Mouse (Mus musculus): ENCODE results near the gene Mnx1. TPM values are rescaled to one million over a fixed set of nuclear protein-coding genes. Genes with fewer than 3 reads are reported as not detected.
A peak's percentile ranks its signal among the peaks of the same experiment; 100 is the strongest.
"Not testable (repeated sequence)": the region's sequence is repeated elsewhere in the genome, so short reads cannot be mapped to it uniquely, and the experiment has no call there.

The Mnx1 gene
- polyA plus RNA-seq, 1 experiment from 2014 or later = 0.08 TPM

GRCm38 (mm10) chr5:29468351-29469065 lies 9.8 kb downstream of the Mnx1 start:
- peaks cover 12% of the 10 kb centered on the region; the same call in 1 of the 2 replicates for H3K4me1 ChIP-seq (replicated peaks)
- H3K27me3 ChIP-seq (replicated peaks) = peaks cover 85% of the 10 kb centered on the region
- no peaks in the 10 kb centered on the region for H3K36me3 ChIP-seq
- no peaks in the 10 kb centered on the region for H3K9me3 ChIP-seq (replicated peaks)
- H3K27ac ChIP-seq (ENCODE audit: poor library complexity, severe bottlenecking) = no peak overlapping the region
- peak overlapping the region; percentile 94 for H3K4me2 ChIP-seq
- peak overlapping the region; percentile 57 for H3K4me3 ChIP-seq
- peak overlapping the region; percentile 62 for H3K9ac ChIP-seq
- no peak for ATAC-seq (ENCODE audit: insufficient number of reproducible peaks, low FRiP score)
- 3% methylated on average over 17 of the region's 17 CpGs for WGBS

GRCm38 (mm10) chr5:29467489-29468350 lies 10.6 kb downstream of the Mnx1 start:
- Histone ChIP-seq H3K27me3 (replicated peaks) (peaks cover 79% of the 10 kb centered on the region), H3K9ac (peak overlapping the region; percentile 62), H3K36me3 (no peaks in the 10 kb centered on the region), H3K27ac (ENCODE audit: poor library complexity, severe bottlenecking) (no peak overlapping the region), H3K4me3 (peak overlapping the region; percentile 57), H3K9me3 (replicated peaks) (no peaks in the 10 kb centered on the region), H3K4me2 (peak overlapping the region; percentile 94), H3K4me1 (replicated peaks) (peaks cover 12% of the 10 kb centered on the region; the same call in 1 of the 2 replicates)
- peak; percentile 45 for ATAC-seq (ENCODE audit: insufficient number of reproducible peaks, low FRiP score)
- 3% methylated on average over 67 of the region's 67 CpGs for WGBS

DNA sequence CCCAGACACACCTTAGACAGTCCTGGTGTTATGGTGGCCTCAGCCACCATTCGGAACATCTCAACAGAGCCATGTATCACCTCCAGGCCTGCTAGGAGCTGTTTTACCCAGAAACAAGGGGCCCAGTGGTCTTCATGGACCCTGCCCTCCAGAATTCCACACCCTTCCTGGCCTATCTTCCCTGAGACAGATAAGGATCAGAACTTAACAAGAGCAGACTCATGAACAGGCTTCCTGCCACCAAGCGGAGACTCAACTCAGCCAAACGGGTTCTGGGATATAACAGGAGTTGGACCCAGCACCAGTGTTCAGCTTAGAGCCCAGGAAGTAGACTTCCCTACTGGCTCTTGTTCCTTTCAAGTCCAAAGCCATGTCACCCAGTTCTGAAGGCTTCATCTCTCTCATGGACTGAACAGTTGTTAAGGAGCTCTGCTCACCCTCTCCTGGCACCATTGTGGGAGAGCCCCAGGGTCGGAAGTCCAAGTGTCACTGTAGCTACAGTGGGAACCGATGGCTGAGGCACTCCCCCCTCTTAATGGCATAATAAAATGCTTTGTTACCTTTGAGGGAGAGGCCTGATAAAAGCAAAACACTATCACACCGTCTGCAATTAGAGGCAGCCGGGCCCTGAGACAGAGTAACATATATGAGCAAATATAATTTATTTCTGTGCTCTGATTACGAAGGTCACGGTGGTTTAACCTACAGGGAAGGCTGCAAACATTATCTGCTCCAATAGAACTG lies 15.2 kb downstream of the Mnx1 start:
- ATAC-seq (ENCODE audit: insufficient number of reproducible peaks, low FRiP score) = no peak
- WGBS = 72% methylated on average over 9 of the region's 9 CpGs
- no peak overlapping the region for H3K4me3 ChIP-seq
- H3K9ac ChIP-seq = no peak overlapping the region
- H3K27ac ChIP-seq (ENCODE audit: poor library complexity, severe bottlenecking) = no peak overlapping the region
- peaks cover 35% of the 10 kb centered on the region for H3K27me3 ChIP-seq (replicated peaks)
- H3K4me1 ChIP-seq (replicated peaks) = peaks cover 7% of the 10 kb centered on the region; the same call in 1 of the 2 replicates
- no peaks in the 10 kb centered on the region for H3K9me3 ChIP-seq (replicated peaks)
- no peak overlapping the region for H3K4me2 ChIP-seq
- H3K36me3 ChIP-seq = peaks cover 11% of the 10 kb centered on the region

DNA sequence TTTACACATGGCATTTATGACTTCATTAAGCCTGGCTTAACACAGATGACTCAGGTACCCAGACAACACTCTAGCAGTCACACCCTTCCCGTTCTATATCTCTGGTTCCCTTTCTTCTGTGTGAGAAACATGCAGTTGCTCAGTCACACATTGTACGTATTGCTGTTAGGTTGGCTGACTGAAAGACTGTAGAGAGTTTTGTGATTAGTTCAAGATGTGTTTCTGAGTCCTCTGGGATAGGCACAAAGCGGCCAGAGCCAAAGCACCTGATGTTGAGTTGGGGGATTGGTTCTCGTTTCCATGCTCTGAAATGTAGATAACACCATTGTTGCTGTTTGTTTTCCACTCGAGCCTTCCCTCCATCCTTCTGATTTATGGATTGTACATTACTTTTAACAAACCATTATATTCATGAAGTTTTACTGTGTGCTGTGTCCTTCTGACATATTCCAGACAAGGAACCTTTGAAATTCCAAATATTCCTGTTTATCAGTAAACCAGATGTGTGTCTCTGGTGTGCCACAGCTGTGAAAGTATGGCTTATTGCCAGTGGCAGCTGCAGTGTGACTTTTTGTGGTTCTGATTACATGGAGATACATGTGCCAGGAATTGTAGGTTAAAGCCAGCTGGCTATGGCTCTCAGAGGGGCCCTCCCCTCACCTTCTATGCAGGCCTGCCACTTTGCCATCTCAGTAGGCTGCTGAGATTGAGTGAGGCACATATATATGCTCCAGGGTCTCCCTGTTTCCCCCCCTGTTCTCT lies 21.2 kb downstream of the Mnx1 start:
- no peak overlapping the region for H3K4me2 ChIP-seq
- H3K4me1 ChIP-seq (replicated peaks) = peaks cover 4% of the 10 kb centered on the region
- peaks cover 53% of the 10 kb centered on the region for H3K36me3 ChIP-seq
- no peak overlapping the region for H3K4me3 ChIP-seq
- no peak overlapping the region for H3K9ac ChIP-seq
- no peak overlapping the region for H3K27ac ChIP-seq (ENCODE audit: poor library complexity, severe bottlenecking)
- H3K27me3 ChIP-seq (replicated peaks) = no peaks in the 10 kb centered on the region
- H3K9me3 ChIP-seq (replicated peaks) = no peaks in the 10 kb centered on the region
- WGBS = 58% methylated on average over 5 of the region's 5 CpGs
- no peak for ATAC-seq (ENCODE audit: insufficient number of reproducible peaks, low FRiP score)

GRCm38 (mm10) chr5:29452352-29452751 lies 25.9 kb downstream of the Mnx1 start:
- H3K27ac ChIP-seq (ENCODE audit: poor library complexity, severe bottlenecking) = no peak overlapping the region
- H3K27me3 ChIP-seq (replicated peaks) = no peaks in the 10 kb centered on the region
- no peaks in the 10 kb centered on the region for H3K9me3 ChIP-seq (replicated peaks)
- H3K4me1 ChIP-seq (replicated peaks) = peaks cover 2% of the 10 kb centered on the region
- WGBS = 79% methylated on average over 4 of the region's 4 CpGs
- H3K9ac ChIP-seq = no peak overlapping the region
- H3K4me2 ChIP-seq = no peak overlapping the region
- no peak for ATAC-seq (ENCODE audit: insufficient number of reproducible peaks, low FRiP score)
- H3K4me3 ChIP-seq = no peak overlapping the region
- H3K36me3 ChIP-seq = peaks cover 77% of the 10 kb centered on the region

DNA sequence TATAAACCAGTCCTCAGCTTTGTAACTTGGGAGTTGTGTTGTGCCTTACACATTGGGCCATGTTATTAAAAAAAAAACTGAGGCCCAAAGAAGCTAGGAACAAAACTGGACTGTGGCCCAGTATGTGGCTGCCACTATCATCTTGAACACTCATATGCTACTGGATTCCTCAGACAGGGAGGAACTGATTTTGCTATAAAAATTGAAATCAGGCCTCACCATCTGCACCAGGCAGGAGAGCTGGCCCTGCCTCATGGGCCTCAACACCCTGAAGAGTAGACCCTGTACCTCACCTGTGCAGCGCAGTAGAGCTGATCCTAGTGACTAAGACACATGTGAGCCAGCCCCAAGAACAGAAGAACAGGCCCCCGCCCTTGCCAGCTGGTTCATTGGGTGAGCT lies 33.0 kb downstream of the Mnx1 start:
- no peak for ATAC-seq (ENCODE audit: insufficient number of reproducible peaks, low FRiP score)
- peaks cover 92% of the 10 kb centered on the region for H3K36me3 ChIP-seq
- 98% methylated on average over 2 of the region's 2 CpGs for WGBS

DNA sequence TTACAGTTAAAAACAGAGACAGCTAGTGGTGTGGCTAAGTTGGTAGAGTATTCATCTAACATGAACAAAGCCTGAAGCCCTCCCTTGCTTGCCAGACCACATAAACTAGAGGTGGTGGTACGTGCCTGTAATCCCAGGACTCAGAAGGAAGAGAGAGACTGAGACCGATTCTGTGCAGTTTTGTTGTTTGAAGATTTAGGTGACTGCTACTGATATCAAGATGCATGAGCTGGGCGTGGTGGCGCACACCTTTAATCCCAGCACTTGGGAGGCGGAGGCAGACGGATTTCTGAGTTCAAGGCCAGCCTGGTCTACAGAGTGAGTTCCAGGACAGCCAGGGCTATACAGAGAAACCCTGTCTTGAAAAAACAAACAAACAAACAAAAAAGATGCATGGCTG lies 41.5 kb downstream of the Mnx1 start:
- not testable (repeated sequence) for H3K9ac ChIP-seq; H3K9me3 ChIP-seq (replicated peaks); H3K27me3 ChIP-seq (replicated peaks); H3K27ac ChIP-seq (ENCODE audit: poor library complexity, severe bottlenecking); ATAC-seq (ENCODE audit: insufficient number of reproducible peaks, low FRiP score); H3K4me3 ChIP-seq
- H3K4me2 ChIP-seq = 0 out of 2 replicates have a peak overlapping the region, but pooled peaks have one; percentile 91
- H3K36me3 ChIP-seq = peaks cover 58% of the 10 kb centered on the region
- WGBS = 93% methylated on average over 6 of the region's 6 CpGs
- H3K4me1 ChIP-seq (replicated peaks) = peaks cover 19% of the 10 kb centered on the region

More for the DNA sequence above, 33.0 kb downstream of the Mnx1 start:
- H3K27ac ChIP-seq (ENCODE audit: poor library complexity, severe bottlenecking) = no peak overlapping the region
- H3K4me3 ChIP-seq = no peak overlapping the region
- H3K4me1 ChIP-seq (replicated peaks) = no peaks in the 10 kb centered on the region
- no peaks in the 10 kb centered on the region for H3K9me3 ChIP-seq (replicated peaks)
- no peak overlapping the region for H3K9ac ChIP-seq
- H3K27me3 ChIP-seq (replicated peaks) = no peaks in the 10 kb centered on the region
- H3K4me2 ChIP-seq = no peak overlapping the region

DNA sequence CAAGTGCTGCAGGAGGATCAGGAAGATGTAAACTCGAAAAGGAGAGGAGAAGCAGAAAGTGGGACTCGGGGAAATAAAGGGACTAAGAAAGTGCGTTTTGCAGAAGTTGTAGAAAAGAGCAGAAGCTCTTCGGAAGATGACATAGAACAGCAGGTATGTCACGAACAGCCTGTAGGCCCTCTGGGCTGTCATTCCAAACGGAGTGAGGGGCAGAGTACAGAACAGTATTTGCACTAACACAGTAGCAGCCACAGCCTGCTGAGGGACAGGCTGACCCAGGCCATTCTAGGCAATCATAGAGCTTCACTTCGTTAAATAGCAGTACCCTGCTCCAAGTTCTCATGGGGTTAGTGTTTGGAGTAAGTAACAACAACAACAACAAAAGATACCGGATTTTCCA lies 42.8 kb downstream of the Mnx1 start:
- peaks cover 45% of the 10 kb centered on the region for H3K36me3 ChIP-seq
- H3K4me3 ChIP-seq = peak overlapping the region; percentile 97
- H3K27me3 ChIP-seq (replicated peaks) = peaks cover 10% of the 10 kb centered on the region
- peak overlapping the region; percentile 91 for H3K4me2 ChIP-seq
- peaks cover 19% of the 10 kb centered on the region for H3K4me1 ChIP-seq (replicated peaks)
- H3K9me3 ChIP-seq (replicated peaks) = no peaks in the 10 kb centered on the region
- peak overlapping the region; percentile 88 for H3K9ac ChIP-seq
- no peak for ATAC-seq (ENCODE audit: insufficient number of reproducible peaks, low FRiP score)
- 39% methylated on average over 8 of the region's 8 CpGs for WGBS
- no peak overlapping the region for H3K27ac ChIP-seq (ENCODE audit: poor library complexity, severe bottlenecking)

GRCm38 (mm10) chr5:29434872-29435358 lies 43.4 kb downstream of the Mnx1 start:
- Histone ChIP-seq H3K36me3 (peaks cover 40% of the 10 kb centered on the region), H3K27ac (ENCODE audit: poor library complexity, severe bottlenecking) (peak overlapping the region; percentile 53), H3K9me3 (replicated peaks) (no peaks in the 10 kb centered on the region), H3K4me2 (peak overlapping the region; percentile 91), H3K4me3 (peak overlapping the region; percentile 97), H3K9ac (peak overlapping the region; percentile 88), H3K4me1 (replicated peaks) (peaks cover 19% of the 10 kb centered on the region), H3K27me3 (replicated peaks) (peaks cover 10% of the 10 kb centered on the region)
- under 1% methylated on average over 48 of the region's 48 CpGs for WGBS
- ATAC-seq (ENCODE audit: insufficient number of reproducible peaks, low FRiP score) = peak; percentile 67

DNA sequence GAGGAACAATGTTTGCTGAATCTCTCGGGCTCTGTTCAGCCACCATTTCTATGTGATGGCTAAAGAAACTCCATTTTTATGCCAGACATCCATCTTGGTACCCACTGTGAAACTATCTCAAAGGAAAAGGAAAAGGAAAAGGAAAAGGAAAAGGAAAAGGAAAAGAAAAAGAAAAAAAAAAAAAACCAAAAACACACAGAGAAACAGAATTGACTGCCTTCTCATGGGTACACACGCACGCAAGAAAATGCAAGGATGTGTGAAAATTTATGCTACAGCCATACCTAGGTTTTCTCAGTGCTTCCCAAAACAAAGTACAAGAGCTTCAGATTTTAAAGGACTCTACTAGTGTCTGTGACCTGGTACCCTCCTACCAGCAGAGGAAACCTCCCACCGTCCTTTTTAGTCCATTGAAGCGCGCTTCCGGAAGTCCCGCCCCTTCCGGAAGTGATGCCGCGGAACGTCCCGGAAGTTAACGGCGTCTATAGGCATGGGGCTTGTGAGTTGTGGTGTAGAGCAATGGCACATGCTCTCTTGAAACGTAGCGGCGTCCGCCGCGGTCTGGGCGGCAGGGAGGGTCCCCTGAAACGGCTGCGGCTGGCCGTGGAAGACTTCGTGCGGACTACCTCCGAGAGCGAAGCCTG lies 43.9 kb downstream of the Mnx1 start, which contains the start of gene Nom1:
Gene Nom1 (plus strand): TSS at position 437 of the 644 bp plus-strand sequence.
- Histone ChIP-seq H3K27me3 (replicated peaks) (peaks cover 10% of the 10 kb centered on the region), H3K4me3 (peak within 1 kb of the TSS; percentile 97), H3K9ac (peak within 1 kb of the TSS; percentile 88), H3K4me1 (replicated peaks) (peaks cover 19% of the 10 kb centered on the region), H3K36me3 (peaks cover 34% of the 10 kb centered on the region), H3K4me2 (peak within 1 kb of the TSS; percentile 91), H3K27ac (ENCODE audit: poor library complexity, severe bottlenecking) (peak within 1 kb of the TSS; percentile 53), H3K9me3 (replicated peaks) (no peaks in the 10 kb centered on the region)
- 5% methylated on average over 29 of the region's 29 CpGs for WGBS
- peak; percentile 93 for ATAC-seq (ENCODE audit: insufficient number of reproducible peaks, low FRiP score)

All from heart, embryonic 12.5 days (tissue).